Comparison of ENCODE assay signal across 8 mouse cellular contexts in the genomic region with DNA sequence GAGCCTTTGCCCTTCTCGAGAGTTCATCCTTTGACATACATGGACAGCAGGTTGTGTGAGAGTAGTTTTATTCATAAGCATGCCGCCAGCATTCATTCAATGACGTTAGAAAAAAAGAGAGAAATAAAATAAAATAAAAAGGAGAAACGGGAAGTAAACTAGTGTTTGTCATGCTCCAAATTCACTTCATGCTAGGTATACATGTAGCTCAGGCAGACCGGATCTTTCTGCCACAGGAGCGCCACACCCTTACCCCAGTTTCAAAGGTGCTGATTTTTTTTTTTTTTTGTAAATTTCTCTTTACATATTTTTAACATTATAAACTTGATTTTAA. TPM values are rescaled to one million over a fixed set of nuclear protein-coding genes. Genes with fewer than 3 reads are reported as not detected.
A peak's percentile ranks its signal among the peaks of the same experiment; 100 is the strongest.
DNase-seq lines count a peak whose midpoint lies in the region; ATAC-seq lines count a peak whose summit lies in the region.

No protein-coding gene starts in this region.

- DNase-seq in lung, postnatal 4 days, result no peak
- no peak for DNase-seq in embryonic facial prominence, embryonic 14.5 days (ENCODE audit: low spot score)
- peak; percentile 50 for DNase-seq in splenic B cell, adult 2 months (ENCODE audit: low read depth, low spot score)
- no peak for DNase-seq in left cerebral cortex, postnatal 4 days
- DNase-seq in urinary bladder, postnatal 4 days (ENCODE audit: low spot score in 2 of 2), result no peak
- DNase-seq in thymus, postnatal 0 days (ENCODE audit: low spot score), result no peak

- H3K4me1 ChIP-seq in lung, embryonic 16.5 days (replicated peaks; ENCODE audit: control insufficient read depth, insufficient read depth, low read length), result peaks cover 3% of the 10 kb centered on the region; the same call in 1 of the 2 replicates
- H3K4me1 ChIP-seq in embryonic facial prominence, embryonic 14.5 days (ENCODE audit: control insufficient read depth, insufficient read depth, low read length), result peaks cover 9% of the 10 kb centered on the region
- 0 out of 2 replicates have a peak, but pooled peaks cover 2% of the 10 kb centered on the region for H3K4me1 ChIP-seq in limb, embryonic 15.5 days

- H3K4me3 ChIP-seq in lung, embryonic 16.5 days (ENCODE audit: low read length), result peak overlapping the region; percentile 93
- peak overlapping the region; percentile 58 for H3K4me3 ChIP-seq in embryonic facial prominence, embryonic 14.5 days (ENCODE audit: low read depth, low read length)
- peak overlapping the region; percentile 91 for H3K4me3 ChIP-seq in limb, embryonic 15.5 days

- no peak for ATAC-seq in lung, embryonic 16.5 days (ENCODE audit: low read depth)
- no peak for ATAC-seq in embryonic facial prominence, embryonic 14.5 days (ENCODE audit: low read depth)
- ATAC-seq in limb, embryonic 15.5 days (ENCODE audit: insufficient number of reproducible peaks, low FRiP score, low TSS enrichment, low read depth), result no peak

- WGBS in lung, embryonic 16.5 days, result 11% methylated on average over 6 of the region's 6 CpGs
- WGBS in embryonic facial prominence, embryonic 14.5 days, result 10% methylated on average over 6 of the region's 6 CpGs
- WGBS in limb, embryonic 15.5 days, result 13% methylated on average over 6 of the region's 6 CpGs

- H3K9me3 ChIP-seq in lung, embryonic 16.5 days (ENCODE audit: control insufficient read depth, low read length), result no peaks in the 10 kb centered on the region
- H3K9me3 ChIP-seq in embryonic facial prominence, embryonic 14.5 days (ENCODE audit: control insufficient read depth, low read length), result no peaks in the 10 kb centered on the region
- no peaks in the 10 kb centered on the region for H3K9me3 ChIP-seq in limb, embryonic 15.5 days

- H3K27me3 ChIP-seq in lung, embryonic 16.5 days (ENCODE audit: control insufficient read depth, insufficient read depth, low read depth, low read length), result no peaks in the 10 kb centered on the region
- H3K27me3 ChIP-seq in embryonic facial prominence, embryonic 14.5 days (replicated peaks; ENCODE audit: control insufficient read depth, insufficient read depth, low read length), result no peaks in the 10 kb centered on the region
- no peaks in the 10 kb centered on the region for H3K27me3 ChIP-seq in limb, embryonic 15.5 days
- no peaks in the 10 kb centered on the region for H3K27me3 ChIP-seq in splenic B cell, adult 2 months (ENCODE audit: control insufficient read depth, insufficient read depth, low read length, poor library complexity, severe bottlenecking)

- H3K4me2 ChIP-seq in lung, embryonic 16.5 days (ENCODE audit: low read depth, low read length), result peak overlapping the region; percentile 73
- peak overlapping the region; percentile 84 for H3K4me2 ChIP-seq in embryonic facial prominence, embryonic 14.5 days (ENCODE audit: low read depth, low read length)
- peak overlapping the region; percentile 76 for H3K4me2 ChIP-seq in limb, embryonic 15.5 days

- peak overlapping the region; percentile 91 for H3K9ac ChIP-seq in lung, embryonic 16.5 days (ENCODE audit: low read length)
- peak overlapping the region; percentile 86 for H3K9ac ChIP-seq in embryonic facial prominence, embryonic 14.5 days (ENCODE audit: low read depth, low read length)
- H3K9ac ChIP-seq in limb, embryonic 15.5 days, result peak overlapping the region; percentile 87

- intact Hi-C loops in left cerebral cortex, postnatal 4 days (cut with DNase I), result no loop called here

- H3K27ac ChIP-seq in lung, embryonic 16.5 days (ENCODE audit: low read length), result peak overlapping the region; percentile 84
- peak overlapping the region; percentile 80 for H3K27ac ChIP-seq in embryonic facial prominence, embryonic 14.5 days (replicated peaks; ENCODE audit: low read depth, low read length)
- peak overlapping the region; percentile 89 for H3K27ac ChIP-seq in limb, embryonic 15.5 days

- H3K36me3 ChIP-seq in lung, embryonic 16.5 days (ENCODE audit: control insufficient read depth, insufficient read depth, low read length), result no peaks in the 10 kb centered on the region
- no peaks in the 10 kb centered on the region for H3K36me3 ChIP-seq in embryonic facial prominence, embryonic 14.5 days (ENCODE audit: control insufficient read depth, insufficient read depth, low read length)
- H3K36me3 ChIP-seq in limb, embryonic 15.5 days, result no peaks in the 10 kb centered on the region
- no peaks in the 10 kb centered on the region for H3K36me3 ChIP-seq in splenic B cell, adult 2 months (ENCODE audit: control insufficient read depth, insufficient read depth, low read length, poor library complexity, severe bottlenecking)

RNA-seq across cellular contexts. Expression of a gene that starts 0.7 kb away (rescaled TPM):
- 50.0 and 52.2 TPM in 2 replicates for polyA plus RNA-seq in lung, embryonic 16.5 days (2015; fragmentation: Nextera tagmentation; extraction: Ambion mirVana)
- polyA plus RNA-seq in embryonic facial prominence, embryonic 14.5 days (2014; fragmentation: Nextera tagmentation; extraction: Ambion mirVana), result 38.1 and 39.9 TPM in 2 replicates
- 41.0 and 44.5 TPM in 2 replicates for polyA plus RNA-seq in limb, embryonic 15.5 days (2015; fragmentation: Nextera tagmentation; extraction: Ambion mirVana)
- 10 to 100 TPM; 14.5 to 17.4 TPM for total RNA-seq in left cerebral cortex, postnatal 4 days (2021)
- polyA plus RNA-seq in thymus, postnatal 0 days (2015; fragmentation: Nextera tagmentation; extraction: Ambion mirVana), result 29.3 and 31.8 TPM in 2 replicates

RNA-seq across cellular contexts. Expression of a gene that starts 0.8 kb away (rescaled TPM):
- 9.7 and 10.3 TPM in 2 replicates for polyA plus RNA-seq in lung, embryonic 16.5 days (2015; fragmentation: Nextera tagmentation; extraction: Ambion mirVana)
- 8.7 and 11.3 TPM in 2 replicates for polyA plus RNA-seq in embryonic facial prominence, embryonic 14.5 days (2014; fragmentation: Nextera tagmentation; extraction: Ambion mirVana)
- 8.5 and 8.9 TPM in 2 replicates for polyA plus RNA-seq in limb, embryonic 15.5 days (2015; fragmentation: Nextera tagmentation; extraction: Ambion mirVana)
- total RNA-seq in left cerebral cortex, postnatal 4 days (2021), result 1 to 10 TPM; 4.6 to 5.8 TPM
- 14.2 and 14.6 TPM in 2 replicates for polyA plus RNA-seq in thymus, postnatal 0 days (2015; fragmentation: Nextera tagmentation; extraction: Ambion mirVana)

RNA-seq across cellular contexts. Expression of a gene that starts 46.3 kb away (rescaled TPM):
- polyA plus RNA-seq in lung, embryonic 16.5 days (2015; fragmentation: Nextera tagmentation; extraction: Ambion mirVana), result 0.60 and 0.62 TPM in 2 replicates
- polyA plus RNA-seq in embryonic facial prominence, embryonic 14.5 days (2014; fragmentation: Nextera tagmentation; extraction: Ambion mirVana), result 0.37 and 0.45 TPM in 2 replicates
- polyA plus RNA-seq in limb, embryonic 15.5 days (2015; fragmentation: Nextera tagmentation; extraction: Ambion mirVana), result 0.47 and 0.54 TPM in 2 replicates
- total RNA-seq in left cerebral cortex, postnatal 4 days (2021), result under 1 TPM; 0.14 to 0.48 TPM
- 4.2 and 5.8 TPM in 2 replicates for polyA plus RNA-seq in thymus, postnatal 0 days (2015; fragmentation: Nextera tagmentation; extraction: Ambion mirVana)
